Mouse (Mus musculus): ENCODE measurements at regions not wholly inside any gene's neighbourhood (a gene's known extent, or its start where the extent isn't known, plus 50 kb on each side); places are given as distances from the start of the nearest gene placed in this dataset.

DNA sequence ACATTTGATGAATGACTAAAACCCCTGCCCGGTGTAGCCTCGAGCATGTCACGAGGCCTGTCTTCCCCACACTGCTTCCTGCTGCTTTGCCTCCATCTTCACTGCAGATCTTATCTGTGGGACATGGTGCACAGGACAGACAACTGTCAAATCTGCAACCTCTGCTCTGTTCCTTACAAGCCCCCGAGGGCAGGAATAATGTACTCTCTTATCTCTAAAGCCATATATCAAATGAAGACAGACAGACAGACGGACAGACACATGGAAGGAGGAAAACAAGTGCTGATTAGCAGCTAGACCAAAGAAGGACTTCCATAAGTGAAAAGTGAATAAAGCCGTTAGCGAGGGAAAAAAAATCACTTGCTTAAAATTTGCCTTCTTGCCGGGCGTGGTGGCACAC is 95.6 kb downstream of the Cyp26b1 start (continued):
- TF ChIP-seq POLR2AphosphoS5 (IDR thresholded peaks at IDR 0.05; ENCODE audit: borderline replicate concordance, low read depth, low read length) (no peak), NRF1 (IDR thresholded peaks at IDR 0.05; ENCODE audit: insufficient read depth, low read depth, low read length, poor library complexity, severe bottlenecking) (no peak), CHD1 (IDR thresholded peaks at IDR 0.05; ENCODE audit: low read depth, low read length) (no peak), USF1 (IDR thresholded peaks at IDR 0.05; ENCODE audit: low read depth, low read length) (0 out of 2 replicates have a peak, but pooled peaks have one; percentile 43), BHLHE40 (IDR thresholded peaks at IDR 0.05; ENCODE audit: borderline replicate concordance, low read depth, low read length) (no peak), TAL1 (IDR thresholded peaks at IDR 0.05; ENCODE audit: low read length) (no peak)

DNA sequence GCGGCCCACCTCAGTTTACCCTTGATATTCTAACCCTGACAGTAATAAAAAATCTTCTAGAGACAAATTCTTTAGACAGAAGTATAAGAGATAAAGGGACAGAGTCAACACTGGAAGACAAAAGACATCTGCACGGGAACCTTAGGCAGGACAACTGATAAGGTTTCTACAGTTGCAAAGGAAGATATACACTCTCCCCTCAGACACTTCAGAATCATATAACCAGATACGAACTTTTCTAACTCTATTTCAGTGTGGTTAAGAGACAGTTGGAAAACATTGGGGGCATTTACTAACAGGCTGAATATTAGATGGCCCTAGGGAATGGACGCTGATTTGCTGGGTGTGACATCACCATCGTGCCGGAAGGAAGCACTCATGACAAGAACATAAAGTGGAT is 100.0 kb downstream of the Cyp26b1 start:
- H3K4me1 ChIP-seq (ENCODE audit: control insufficient read depth in 1 of 2, insufficient read depth in 2 of 2, low read length in 2 of 2) = peaks cover 16 to 26% of the 10 kb centered on the region in 2 experiments
- TF ChIP-seq CHD1 (IDR thresholded peaks at IDR 0.05; ENCODE audit: low read depth, low read length) (no peak), POLR2AphosphoS5 (IDR thresholded peaks at IDR 0.05; ENCODE audit: borderline replicate concordance, low read depth, low read length) (no peak), MXI1 (IDR thresholded peaks at IDR 0.05; ENCODE audit: low read depth, low read length) (0 out of 2 replicates have a peak, but pooled peaks have one; percentile 21), ZKSCAN1 (IDR thresholded peaks at IDR 0.05; ENCODE audit: low read depth, low read length) (no peak), UBTF (IDR thresholded peaks at IDR 0.05; ENCODE audit: borderline replicate concordance, insufficient read depth, low read depth, low read length) (no peak), TCF12 (IDR thresholded peaks at IDR 0.05; ENCODE audit: low read depth, low read length) (peak; percentile 88), ZNF384 (IDR thresholded peaks at IDR 0.05; ENCODE audit: low read depth, low read length) (no peak), ETS1 (IDR thresholded peaks at IDR 0.05; ENCODE audit: low read depth, low read length) (peak; percentile 61; the same call in 1 of the 2 replicates), HCFC1 (IDR thresholded peaks at IDR 0.05; ENCODE audit: low read depth, low read length) (peak; percentile 13; the same call in 1 of the 2 replicates), ELF1 (IDR thresholded peaks at IDR 0.05; ENCODE audit: low read depth, low read length) (no peak), CHD2 (IDR thresholded peaks at IDR 0.05; ENCODE audit: low read length) (no peak), TBP (IDR thresholded peaks at IDR 0.05; ENCODE audit: low read depth, low read length) (no peak), MYB (IDR thresholded peaks at IDR 0.05; ENCODE audit: low read depth, low read length) (peak; percentile 75; the same call in 1 of the 2 replicates), SIN3A (IDR thresholded peaks at IDR 0.05; ENCODE audit: low read length) (peak; percentile 82), ZMIZ1 (IDR thresholded peaks at IDR 0.05; ENCODE audit: low read depth, low read length) (no peak), EP300 (IDR thresholded peaks at IDR 0.05; ENCODE audit: low read depth in 1 of 2, low read length in 2 of 2) (peak; percentile 89 to 92), RCOR1 (IDR thresholded peaks at IDR 0.05; ENCODE audit: low read depth, low read length) (peak; percentile 74), POLR2AphosphoS2 (IDR thresholded peaks at IDR 0.05; ENCODE audit: low read length) (no peak), RAD21 (IDR thresholded peaks at IDR 0.05; ENCODE audit: low read depth, low read length) (no peak), GATA1 (IDR thresholded peaks at IDR 0.05; ENCODE audit: low read depth, low read length) (peak; percentile 89), USF1 (IDR thresholded peaks at IDR 0.05; ENCODE audit: low read depth, low read length) (no peak), BHLHE40 (IDR thresholded peaks at IDR 0.05; ENCODE audit: borderline replicate concordance, low read depth, low read length) (peak; percentile 83; the same call in 1 of the 2 replicates)
- DNase-seq (ENCODE audit: low read depth, low spot score) = peak; percentile 70
- no peaks in the 10 kb centered on the region for H3K27me3 ChIP-seq (ENCODE audit: control insufficient read depth in 1 of 2, insufficient read depth in 2 of 2, low read length in 2 of 2)
- peak overlapping the region; percentile 53 for H3K27ac ChIP-seq (ENCODE audit: control insufficient read depth, low read depth, low read length)
- peaks cover 0 to 9% of the 10 kb centered on the region in 2 experiments; a peak in 2 of 4 replicates for H3K36me3 ChIP-seq (ENCODE audit: control insufficient read depth in 1 of 2, insufficient read depth in 2 of 2, low read length in 2 of 2)
- H3K79me2 ChIP-seq (ENCODE audit: control insufficient read depth, insufficient read depth, low read length, poor library complexity) = no peaks in the 10 kb centered on the region
- H3K9ac ChIP-seq (ENCODE audit: control insufficient read depth, low read depth, low read length, poor library complexity, severe bottlenecking) = no peak overlapping the region
- H3K4me3 ChIP-seq (ENCODE audit: control insufficient read depth in 1 of 2, insufficient read depth in 1 of 2, low read depth in 2 of 2, low read length in 2 of 2) = peak overlapping the region; percentile 19 to 27
- no peaks in the 10 kb centered on the region for H3K9me3 ChIP-seq (replicated peaks; ENCODE audit: insufficient read depth, low read length)
